7 mouse cellular contexts compared by ENCODE assay signal in genomic region chr5:51553671-51554070, GRCm38 (mm10). TPM values are rescaled to one million over a fixed set of nuclear protein-coding genes. Genes with fewer than 3 reads are reported as not detected.
DNase-seq lines count a peak whose midpoint lies in the region; ATAC-seq and TF ChIP-seq lines count a peak whose summit lies in the region.

No protein-coding gene starts in this region.

- ATAC-seq in embryonic facial prominence, embryonic 15.5 days (ENCODE audit: insufficient number of reproducible peaks, low FRiP score, low TSS enrichment, low read depth): peak; percentile 69; the same call in 1 of the 2 replicates
- peak; percentile 92 for ATAC-seq in heart, embryonic 14.5 days (ENCODE audit: insufficient number of reproducible peaks, insufficient read depth, low FRiP score, low read depth)
- peak; percentile 92 for ATAC-seq in kidney, embryonic 16.5 days (ENCODE audit: low FRiP score, low TSS enrichment)
- peak; percentile 85 for ATAC-seq in lung, embryonic 15.5 days (ENCODE audit: borderline replicate concordance, extremely low read depth, low FRiP score, low TSS enrichment)

- no peak overlapping the region for H3K9ac ChIP-seq in embryonic facial prominence, embryonic 15.5 days
- peak overlapping the region; percentile 85 for H3K9ac ChIP-seq in heart, embryonic 14.5 days (ENCODE audit: low read length)
- peak overlapping the region; percentile 61 for H3K9ac ChIP-seq in kidney, embryonic 16.5 days (replicated peaks; ENCODE audit: low read length)
- peak overlapping the region; percentile 47; the same call in 1 of the 2 replicates for H3K9ac ChIP-seq in lung, embryonic 15.5 days

- H3K9me3 ChIP-seq in embryonic facial prominence, embryonic 15.5 days (replicated peaks): no peaks in the 10 kb centered on the region
- no peaks in the 10 kb centered on the region for H3K9me3 ChIP-seq in heart, embryonic 14.5 days (ENCODE audit: control insufficient read depth, low read length)
- H3K9me3 ChIP-seq in kidney, embryonic 16.5 days (ENCODE audit: low read length): no peaks in the 10 kb centered on the region
- H3K9me3 ChIP-seq in lung, embryonic 15.5 days: no peaks in the 10 kb centered on the region

- peaks cover 10% of the 10 kb centered on the region for H3K4me1 ChIP-seq in embryonic facial prominence, embryonic 15.5 days
- H3K4me1 ChIP-seq in heart, embryonic 14.5 days (ENCODE audit: control insufficient read depth in 2 of 2, insufficient read depth in 2 of 2, low read length in 2 of 2): peaks cover 3 to 20% of the 10 kb centered on the region in 2 experiments
- H3K4me1 ChIP-seq in kidney, embryonic 16.5 days (ENCODE audit: insufficient read depth, low read length): peaks cover 26% of the 10 kb centered on the region; the same call in 1 of the 2 replicates
- H3K4me1 ChIP-seq in lung, embryonic 15.5 days: peaks cover 24% of the 10 kb centered on the region
- peaks cover 6% of the 10 kb centered on the region for H3K4me1 ChIP-seq in olfactory bulb, adult 2 months (ENCODE audit: control insufficient read depth, insufficient read depth, low read length)

- TF ChIP-seq CTCF in olfactory bulb, adult 2 months (IDR thresholded peaks at IDR 0.05; ENCODE audit: insufficient read depth, low read depth, low read length): no peak

- no peaks in the 10 kb centered on the region for H3K27me3 ChIP-seq in embryonic facial prominence, embryonic 15.5 days
- no peaks in the 10 kb centered on the region for H3K27me3 ChIP-seq in heart, embryonic 14.5 days (ENCODE audit: control insufficient read depth, insufficient read depth, low read length)
- H3K27me3 ChIP-seq in kidney, embryonic 16.5 days (ENCODE audit: insufficient read depth, low read length): no peaks in the 10 kb centered on the region
- H3K27me3 ChIP-seq in lung, embryonic 15.5 days: no peaks in the 10 kb centered on the region

- WGBS in embryonic facial prominence, embryonic 15.5 days: 5% methylated on average over 5 of the region's 5 CpGs
- WGBS in heart, embryonic 14.5 days: under 1% methylated on average over 5 of the region's 5 CpGs
- 6% methylated on average over 5 of the region's 5 CpGs for WGBS in kidney, embryonic 16.5 days
- 0% methylated on average over 5 of the region's 5 CpGs for WGBS in lung, embryonic 15.5 days
- WGBS in olfactory bulb, adult 2 months: 11% methylated on average over 5 of the region's 5 CpGs

- TF ChIP-seq POLR2A in olfactory bulb, adult 2 months (IDR thresholded peaks at IDR 0.05; ENCODE audit: insufficient read depth, low read depth, low read length): no peak

- H3K27ac ChIP-seq in embryonic facial prominence, embryonic 15.5 days (replicated peaks): peak overlapping the region; percentile 90; the same call in 1 of the 2 replicates
- peak overlapping the region; percentile 97 to 98 for H3K27ac ChIP-seq in heart, embryonic 14.5 days (replicated peaks in 1 of 2; ENCODE audit: control insufficient read depth in 1 of 2, insufficient read depth in 1 of 2, low read depth in 2 of 2, low read length in 2 of 2)
- H3K27ac ChIP-seq in kidney, embryonic 16.5 days (ENCODE audit: low read length): peak overlapping the region; percentile 85
- H3K27ac ChIP-seq in lung, embryonic 15.5 days: peak overlapping the region; percentile 87
- peak overlapping the region; percentile 20; the same call in 1 of the 2 replicates for H3K27ac ChIP-seq in olfactory bulb, adult 2 months (ENCODE audit: insufficient read depth, low read depth, low read length)

- peak; percentile 24 for DNase-seq in CD4-positive, CD25-positive, alpha-beta regulatory T cell, adult 2 months (ENCODE audit: low read depth, low spot score)
- DNase-seq in adrenal gland, adult 18-20 months (ENCODE audit: low spot score in 2 of 2): peak; percentile 4 to 20

- H3K4me2 ChIP-seq in embryonic facial prominence, embryonic 15.5 days (replicated peaks): peak overlapping the region; percentile 63
- H3K4me2 ChIP-seq in heart, embryonic 14.5 days (ENCODE audit: low read length): peak overlapping the region; percentile 76
- H3K4me2 ChIP-seq in kidney, embryonic 16.5 days (replicated peaks; ENCODE audit: low read depth, low read length): peak overlapping the region; percentile 63
- H3K4me2 ChIP-seq in lung, embryonic 15.5 days: peak overlapping the region; percentile 69

- peak overlapping the region; percentile 59 for H3K4me3 ChIP-seq in embryonic facial prominence, embryonic 15.5 days (replicated peaks)
- H3K4me3 ChIP-seq in heart, embryonic 14.5 days (ENCODE audit: control insufficient read depth in 1 of 2, insufficient read depth in 1 of 2, low read depth in 1 of 2, low read length in 2 of 2): peak overlapping the region; percentile 58 to 75
- H3K4me3 ChIP-seq in kidney, embryonic 16.5 days (ENCODE audit: low read length): peak overlapping the region; percentile 57
- peak overlapping the region; percentile 53 for H3K4me3 ChIP-seq in lung, embryonic 15.5 days
- peak overlapping the region; percentile 42 for H3K4me3 ChIP-seq in olfactory bulb, adult 2 months (ENCODE audit: insufficient read depth, low read depth, low read length)

- no peaks in the 10 kb centered on the region for H3K36me3 ChIP-seq in embryonic facial prominence, embryonic 15.5 days
- 0 out of 2 replicates have a peak, but pooled peaks cover 5% of the 10 kb centered on the region for H3K36me3 ChIP-seq in heart, embryonic 14.5 days (ENCODE audit: control insufficient read depth, insufficient read depth, low read length)
- H3K36me3 ChIP-seq in kidney, embryonic 16.5 days (ENCODE audit: insufficient read depth, low read length): no peaks in the 10 kb centered on the region
- H3K36me3 ChIP-seq in lung, embryonic 15.5 days: no peaks in the 10 kb centered on the region

RNA-seq across cellular contexts. Expression of gene Ppargc1a, which starts 13.9 kb away (rescaled TPM):
- total RNA-seq in adrenal gland, adult 18-20 months (2021): 10 to 100 TPM; 15.8 to 64.3 TPM
- polyA plus RNA-seq in embryonic facial prominence, embryonic 15.5 days (2015; fragmentation: Nextera tagmentation; extraction: Ambion mirVana): 4.1 and 6.0 TPM in 2 replicates
- polyA plus RNA-seq in heart, embryonic 14.5 days (2014; fragmentation: Nextera tagmentation; extraction: Ambion mirVana): 66.9 and 73.8 TPM in 2 replicates
- 24.5 and 27.4 TPM in 2 replicates for polyA plus RNA-seq in kidney, embryonic 16.5 days (2015; fragmentation: Nextera tagmentation; extraction: Ambion mirVana)
- 5.7 and 6.5 TPM in 2 replicates for polyA plus RNA-seq in lung, embryonic 15.5 days (2015; fragmentation: Nextera tagmentation; extraction: Ambion mirVana)
- polyA plus RNA-seq in olfactory bulb, adult 2 months (2012; ENCODE audit: insufficient read depth, insufficient read length, low replicate concordance, missing spikeins): 97.5 TPM in 1 of 2 replicates, not detected in the other

Comparison
In these comparisons a context has a peak if more than half of its experiments do, and no peak if none do; other contexts are left out.
1. Peak in every context shown above with its lines: DNase-seq, ATAC-seq, H3K4me3 ChIP-seq and H3K27ac ChIP-seq.
2. H3K27ac ChIP-seq: peak in every context shown above with its lines; median percentile 98 in heart, embryonic 14.5 days; 90 in embryonic facial prominence, embryonic 15.5 days; 87 in lung, embryonic 15.5 days; 85 in kidney, embryonic 16.5 days; 20 in olfactory bulb, adult 2 months.